Mouse (Mus musculus) neural tube, embryonic 14.5 days (tissue): ENCODE data around the gene H13. TPM values are rescaled to one million over a fixed set of nuclear protein-coding genes. Genes with fewer than 3 reads are reported as not detected.
A peak's percentile ranks its signal among the peaks of the same experiment; 100 is the strongest.

ENCODE experiments used
- ATAC-seq: fragments of 200-750 bp; cut with Nextera tagmentation; 2 replicates; pipeline ENCODE4 v1.8.0; 2017; ENCODE audit warnings: low read depth, mild to moderate bottlenecking, moderate TSS enrichment, moderate library complexity
- H3K27ac ChIP-seq: fragments of 300-500 bp; sonication (generic); 2 replicates; pipeline ENCODE4 v1.5.1; 2014; ENCODE audit warnings: low read depth, mild to moderate bottlenecking, control low read depth, low read length, moderate library complexity, mixed read lengths
- H3K27me3 ChIP-seq: fragments of 300-500 bp; sonication (generic); 2 replicates; pipeline ENCODE4 v1.6.1; 2014; ENCODE audit warnings: low read length; ENCODE audit not compliant: control insufficient read depth, insufficient read depth
- H3K36me3 ChIP-seq: fragments of 300-500 bp; sonication (generic); 2 replicates; pipeline ENCODE4 v1.6.1; 2014; ENCODE audit warnings: low read length, mixed read lengths; ENCODE audit not compliant: control insufficient read depth, insufficient read depth
- H3K4me1 ChIP-seq: fragments of 300-500 bp; sonication (generic); 2 replicates; pipeline ENCODE4 v1.6.1; 2014; ENCODE audit warnings: low read length; ENCODE audit not compliant: control insufficient read depth, insufficient read depth
- H3K4me2 ChIP-seq: fragments of 300-500 bp; sonication (generic); 2 replicates; pipeline ENCODE4 v1.6.1; 2014; ENCODE audit warnings: mild to moderate bottlenecking, low read depth, low read length, control low read depth
- H3K4me3 ChIP-seq: fragments of 300-500 bp; sonication (generic); 2 replicates; pipeline ENCODE4 v1.5.1; 2014; ENCODE audit warnings: low read depth, low read length, control low read depth, mixed read lengths
- H3K9ac ChIP-seq: fragments of 300-500 bp; sonication (generic); replicated peaks from 2 replicates; pipeline ENCODE4 v1.6.1; 2014; ENCODE audit warnings: low read depth, mild to moderate bottlenecking, control low read depth, low read length, mixed read lengths
- H3K9me3 ChIP-seq: fragments of 300-500 bp; sonication (generic); 2 replicates; pipeline ENCODE4 v1.6.1; 2016; ENCODE audit warnings: low read length; ENCODE audit not compliant: control insufficient read depth
- WGBS: fragments of 180-500 bp; shearing (Covaris S2); extraction: QIAGEN DNeasy Blood & Tissue Kit; methylation state at CpG from one replicate; pipeline ENCODE4 v1.1.7; 2014; 5-methylcytosine and 5-hydroxymethylcytosine counted together
- polyA plus RNA-seq: library from polyadenylated mRNA; unstranded; fragments of >200 nt; fragmentation: Nextera tagmentation; extraction: Ambion mirVana; gene quantifications from 2 replicates; pipeline ENCODE4 v1.2.1, GENCODE M21; 2014

The H13 gene
- polyA plus RNA-seq, 1 experiment from 2014 or later, result 160 TPM

DNA sequence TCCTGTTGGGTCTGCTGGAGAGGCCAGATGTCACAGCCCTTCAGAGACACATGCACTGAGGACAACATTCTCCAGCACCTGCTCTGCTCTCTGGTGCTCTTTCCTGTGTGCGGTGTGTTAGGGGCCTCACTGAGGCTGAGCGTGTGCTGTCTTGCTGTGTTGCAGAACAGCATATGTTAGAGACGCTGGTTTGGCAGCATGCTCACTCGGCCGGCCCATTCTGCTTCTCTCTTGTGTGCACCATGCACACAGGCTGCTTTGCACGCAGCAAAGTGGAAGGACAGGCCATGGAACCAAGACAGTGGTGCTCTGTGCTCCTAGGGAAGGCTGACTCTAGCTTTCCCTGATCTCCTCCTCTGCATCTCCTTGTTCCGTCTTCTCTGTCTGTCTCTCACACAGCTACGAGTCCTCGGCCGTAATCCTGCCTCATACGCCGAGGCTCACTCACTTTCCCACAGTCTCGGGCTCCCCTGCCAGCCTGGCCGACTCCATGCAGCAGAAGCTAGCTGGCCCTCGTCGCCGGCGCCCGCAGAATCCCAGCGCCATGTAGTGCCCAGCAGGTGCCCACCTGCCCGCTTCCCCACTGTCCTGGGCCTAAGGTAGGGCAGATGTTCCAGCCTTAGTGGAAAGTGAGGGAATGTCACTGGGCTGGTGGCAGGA is 34.5 kb downstream of the H13 start:
- Histone ChIP-seq H3K9ac (no peak overlapping the region), H3K36me3 (peaks cover 55% of the 10 kb centered on the region), H3K9me3 (no peaks in the 10 kb centered on the region), H3K27me3 (no peaks in the 10 kb centered on the region), H3K4me3 (no peak overlapping the region), H3K4me1 (peaks cover 11% of the 10 kb centered on the region; the same call in 1 of the 2 replicates), H3K27ac (no peak overlapping the region), H3K4me2 (no peak overlapping the region)
- ATAC-seq, result no peak
- 92% methylated on average over 21 of the region's 21 CpGs for WGBS

DNA sequence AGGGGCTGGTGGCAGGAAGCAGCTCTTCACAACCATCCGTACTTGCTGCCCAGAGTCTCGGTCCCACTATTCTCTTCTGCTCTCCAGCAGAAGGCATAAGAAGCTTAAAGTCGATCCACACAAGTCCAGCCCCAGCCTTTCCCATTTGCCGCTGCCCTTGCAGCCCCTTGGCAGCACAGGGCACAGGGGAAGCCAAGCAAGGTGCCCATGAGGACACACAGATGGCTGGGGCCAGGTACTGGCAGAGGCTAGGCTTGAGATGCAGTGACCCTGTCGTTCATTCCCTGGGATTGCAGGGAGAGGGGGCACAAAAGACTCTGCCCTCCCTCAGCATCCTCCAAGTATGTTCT is 35.0 kb downstream of the H13 start:
- Histone ChIP-seq H3K27me3 (no peaks in the 10 kb centered on the region), H3K27ac (no peak overlapping the region), H3K36me3 (peaks cover 55% of the 10 kb centered on the region), H3K4me2 (no peak overlapping the region), H3K4me3 (no peak overlapping the region), H3K4me1 (peaks cover 11% of the 10 kb centered on the region; the same call in 1 of the 2 replicates), H3K9ac (no peak overlapping the region), H3K9me3 (no peaks in the 10 kb centered on the region)
- ATAC-seq, result no peak
- 88% methylated on average over 5 of the region's 5 CpGs for WGBS

DNA sequence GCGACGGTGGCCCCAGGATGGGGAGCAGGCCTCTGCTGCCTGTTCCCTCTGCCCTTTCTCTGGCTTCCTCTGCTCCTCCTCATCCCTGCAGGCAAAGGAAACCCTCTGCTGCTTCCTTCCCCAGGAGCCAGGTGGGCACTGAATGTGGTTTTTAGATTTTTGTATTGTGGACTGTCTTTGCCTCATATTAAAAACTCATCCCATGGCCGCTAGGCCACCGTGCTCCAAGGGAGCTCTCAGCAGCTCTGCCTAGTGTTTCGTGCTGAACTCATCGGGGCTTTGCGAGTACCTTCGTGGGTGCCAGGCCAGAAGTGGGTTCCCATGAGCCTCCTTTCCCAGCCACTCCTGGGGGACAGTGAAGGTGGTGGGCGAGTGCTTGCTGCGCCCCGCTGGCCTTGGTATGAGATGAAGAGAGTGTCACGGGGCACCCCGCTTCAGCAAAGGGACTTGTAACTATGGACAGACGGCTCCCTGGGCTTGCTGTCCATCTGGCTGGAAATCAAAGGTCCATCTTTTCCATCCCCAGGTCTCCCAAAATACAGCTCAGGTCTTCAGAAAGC is 35.6 kb downstream of the H13 start:
- H3K27ac ChIP-seq, result peak overlapping the region; percentile 76; the same call in 1 of the 2 replicates
- peaks cover 52% of the 10 kb centered on the region for H3K36me3 ChIP-seq
- H3K4me2 ChIP-seq, result no peak overlapping the region
- H3K27me3 ChIP-seq, result no peaks in the 10 kb centered on the region
- no peak overlapping the region for H3K9ac ChIP-seq
- WGBS, result 92% methylated on average over 14 of the region's 14 CpGs
- H3K9me3 ChIP-seq, result no peaks in the 10 kb centered on the region
- no peak overlapping the region for H3K4me3 ChIP-seq
- H3K4me1 ChIP-seq, result peaks cover 11% of the 10 kb centered on the region; the same call in 1 of the 2 replicates
- ATAC-seq, result no peak

GRCm38 (mm10) chr2:152705993-152706571 is 36.8 kb downstream of the H13 start:
- no peaks in the 10 kb centered on the region for H3K27me3 ChIP-seq
- H3K4me1 ChIP-seq, result peaks cover 11% of the 10 kb centered on the region; the same call in 1 of the 2 replicates
- H3K4me2 ChIP-seq, result no peak overlapping the region
- H3K27ac ChIP-seq, result peak overlapping the region; percentile 76
- 48% methylated on average over 22 of the region's 22 CpGs for WGBS
- no peak overlapping the region for H3K4me3 ChIP-seq
- no peaks in the 10 kb centered on the region for H3K9me3 ChIP-seq
- H3K36me3 ChIP-seq, result peaks cover 41% of the 10 kb centered on the region
- H3K9ac ChIP-seq, result no peak overlapping the region
- ATAC-seq, result peak; percentile 47; the same call in 1 of the 2 replicates

DNA sequence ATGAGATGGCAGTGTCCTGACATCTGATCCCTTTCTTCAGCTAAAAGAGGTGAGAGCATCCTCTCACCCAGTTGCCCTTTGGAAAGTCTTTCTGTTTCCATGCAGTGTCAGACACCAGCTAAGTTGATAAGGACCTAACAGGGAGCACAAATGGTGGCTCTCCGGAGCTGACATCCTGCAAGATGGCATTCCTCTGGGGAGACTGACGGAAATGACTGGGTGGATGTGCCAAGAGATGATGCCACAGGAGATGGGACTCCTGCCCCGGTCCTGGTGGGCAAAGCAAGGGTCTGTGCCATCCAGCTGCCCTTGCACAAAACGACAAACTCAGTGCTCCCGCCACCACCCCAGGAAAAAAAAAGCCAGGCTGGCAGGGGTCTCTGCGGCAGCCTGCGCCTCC is 37.9 kb downstream of the H13 start:
- peak overlapping the region; percentile 59 for H3K9ac ChIP-seq
- ATAC-seq, result 0 out of 2 replicates have a peak, but pooled peaks have one; percentile 6
- WGBS, result 19% methylated on average over 7 of the region's 7 CpGs
- peak overlapping the region; percentile 29 for H3K4me3 ChIP-seq
- peaks cover 11% of the 10 kb centered on the region; the same call in 1 of the 2 replicates for H3K4me1 ChIP-seq
- peak overlapping the region; percentile 76 for H3K27ac ChIP-seq
- H3K36me3 ChIP-seq, result peaks cover 32% of the 10 kb centered on the region
- H3K9me3 ChIP-seq, result no peaks in the 10 kb centered on the region
- H3K27me3 ChIP-seq, result no peaks in the 10 kb centered on the region
- peak overlapping the region; percentile 42 for H3K4me2 ChIP-seq

DNA sequence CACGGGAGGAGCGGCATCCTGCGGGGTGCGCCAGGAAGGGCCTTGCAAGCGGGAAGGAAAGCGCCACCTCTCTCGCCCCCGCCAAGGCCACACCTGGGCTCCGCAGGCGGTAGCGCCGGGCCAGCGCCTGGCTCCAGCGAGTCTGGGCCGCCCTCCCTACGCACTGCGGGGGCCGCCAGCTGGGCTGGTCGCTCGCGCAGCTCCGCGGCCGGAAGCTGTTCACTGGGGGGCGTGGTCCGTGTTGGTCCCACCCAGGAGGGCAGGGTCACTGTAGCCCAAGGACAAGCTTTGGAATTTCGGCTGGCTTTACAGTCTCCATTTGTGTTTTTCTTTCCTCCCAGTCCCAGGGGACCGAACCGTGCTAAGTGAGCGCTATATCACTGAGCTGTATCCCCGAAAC is 38.4 kb downstream of the H13 start:
- peak overlapping the region; percentile 42 for H3K4me2 ChIP-seq
- H3K9ac ChIP-seq, result peak overlapping the region; percentile 59
- H3K27ac ChIP-seq, result peak overlapping the region; percentile 76
- H3K9me3 ChIP-seq, result no peaks in the 10 kb centered on the region
- H3K4me1 ChIP-seq, result peaks cover 11% of the 10 kb centered on the region; the same call in 1 of the 2 replicates
- peaks cover 32% of the 10 kb centered on the region for H3K36me3 ChIP-seq
- WGBS, result 4% methylated on average over 25 of the region's 31 CpGs
- no peaks in the 10 kb centered on the region for H3K27me3 ChIP-seq
- peak overlapping the region; percentile 29 for H3K4me3 ChIP-seq
- ATAC-seq, result peak; percentile 90

DNA sequence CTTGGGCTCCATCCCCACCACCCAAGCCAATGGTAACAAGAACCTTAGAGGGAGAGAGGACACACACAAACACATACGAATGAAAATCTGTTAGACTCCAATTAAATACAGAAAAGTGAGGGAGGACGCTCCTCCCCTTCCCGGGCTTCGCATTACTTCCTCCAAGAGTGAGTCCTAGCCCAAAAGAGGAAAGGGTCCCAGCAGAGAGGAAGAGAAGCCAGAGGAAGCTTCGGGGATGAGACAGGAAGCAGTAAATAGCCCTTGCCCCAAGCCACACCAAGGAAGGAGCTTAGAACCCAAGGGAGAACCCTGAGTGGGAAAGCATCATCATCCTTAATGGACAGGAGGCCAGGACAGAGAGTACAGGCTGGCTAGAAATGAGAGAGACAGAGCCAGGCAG is 39.8 kb downstream of the H13 start:
- H3K4me3 ChIP-seq, result no peak overlapping the region
- no peaks in the 10 kb centered on the region for H3K9me3 ChIP-seq
- no peaks in the 10 kb centered on the region for H3K27me3 ChIP-seq
- WGBS, result 90% methylated on average over 5 of the region's 5 CpGs
- no peak overlapping the region for H3K4me2 ChIP-seq
- H3K27ac ChIP-seq, result no peak overlapping the region
- no peak for ATAC-seq
- H3K36me3 ChIP-seq, result peaks cover 20% of the 10 kb centered on the region
- no peak overlapping the region for H3K9ac ChIP-seq
- peaks cover 11% of the 10 kb centered on the region; the same call in 1 of the 2 replicates for H3K4me1 ChIP-seq

GRCm38 (mm10) chr2:152716241-152716772 is 47.0 kb downstream of the H13 start:
- no peak overlapping the region for H3K9ac ChIP-seq
- H3K4me3 ChIP-seq, result no peak overlapping the region
- 63% methylated on average over 6 of the region's 6 CpGs for WGBS
- H3K4me2 ChIP-seq, result no peak overlapping the region
- H3K36me3 ChIP-seq, result no peaks in the 10 kb centered on the region
- H3K27ac ChIP-seq, result no peak overlapping the region
- H3K9me3 ChIP-seq, result no peaks in the 10 kb centered on the region
- H3K4me1 ChIP-seq, result no peaks in the 10 kb centered on the region
- no peak for ATAC-seq
- H3K27me3 ChIP-seq, result no peaks in the 10 kb centered on the region

- Histone ChIP-seq H3K4me3 (no peak overlapping the region), H3K27ac (peak overlapping the region; percentile 62), H3K4me2 (no peak overlapping the region), H3K36me3 (no peaks in the 10 kb centered on the region), H3K27me3 (no peaks in the 10 kb centered on the region), H3K9ac (no peak overlapping the region), H3K9me3 (no peaks in the 10 kb centered on the region), H3K4me1 (no peaks in the 10 kb centered on the region)
- no peak for ATAC-seq
- WGBS, result 27% methylated on average over 11 of the region's 11 CpGs
Measured at GRCm38 (mm10) chr2:152717652-152718051, 48.4 kb downstream of the H13 start.
